Mouse (Mus musculus) frontal cortex, adult 2 months (tissue): ENCODE data around the gene Fgf13. TPM values are rescaled to one million over a fixed set of nuclear protein-coding genes. Genes with fewer than 3 reads are reported as not detected.
A peak's percentile ranks its signal among the peaks of the same experiment; 100 is the strongest.

ENCODE experiments used
- DNase-seq, 2 experiments: peaks; one replicate each; pipeline ENCODE4 v3.0.0; 2022; ENCODE audit warnings: low spot score in 1 of 2; ENCODE audit errors: extremely low spot score in 1 of 2
- polyA plus RNA-seq: library from polyadenylated mRNA; depleted of rRNA; stranded (reverse); fragments of >200 nt; gene quantifications from 2 replicates; pipeline ENCODE4 v1.2.3, GENCODE M21; 2012; rRNA removed

The Fgf13 gene
- 110 and 115 TPM in 2 replicates for polyA plus RNA-seq

DNA sequence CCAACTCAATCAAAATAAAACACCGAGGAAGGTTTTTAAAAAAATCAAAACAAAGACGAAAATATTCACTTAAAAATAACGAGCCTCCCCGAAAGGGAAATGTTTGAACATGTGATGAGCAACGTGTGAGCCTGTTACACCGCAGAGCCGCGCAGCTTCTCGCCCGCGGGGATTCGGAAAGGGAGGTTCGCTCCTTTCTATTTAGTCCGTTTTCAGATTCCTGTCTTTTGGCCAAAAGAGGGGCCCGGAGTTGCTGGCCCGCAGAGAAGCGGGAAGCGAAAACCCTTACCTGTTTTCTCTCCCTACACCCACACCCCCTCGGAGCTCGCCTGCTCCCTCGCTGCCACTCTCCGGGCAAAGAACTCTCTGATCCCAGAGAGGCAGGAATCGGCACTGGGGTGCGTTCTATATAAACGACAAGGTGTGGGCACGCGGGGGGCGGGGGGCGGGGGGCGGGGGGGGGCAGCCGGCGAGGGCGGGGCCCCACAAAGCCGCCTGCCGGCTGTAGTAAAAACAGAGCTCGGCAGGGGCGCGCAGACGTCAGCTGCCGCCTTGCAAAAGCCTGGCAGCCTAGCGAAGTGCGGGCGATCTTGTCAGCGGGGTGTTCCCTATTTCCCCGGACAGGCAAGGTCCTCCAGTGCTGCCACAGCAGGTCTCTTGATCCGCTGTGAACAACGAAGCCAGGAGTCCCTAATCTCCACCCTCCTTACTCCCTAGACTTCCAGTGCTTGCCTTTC lies at the start of gene Fgf13:
Fgf13 (minus strand) TSS at position 377 of the 737 bp plus-strand sequence.
- peak in 1 of 2 experiments; percentile 19 for DNase-seq

GRCm38 (mm10) chrX:59606535-59606934 lies 38.7 kb upstream of the Fgf13 start:
- DNase-seq: peak in 1 of 2 experiments; percentile 2

- no peak for DNase-seq
These were observed 21.2 kb upstream of the Fgf13 start for GRCm38 (mm10) chrX:59589050-59589449.

DNA sequence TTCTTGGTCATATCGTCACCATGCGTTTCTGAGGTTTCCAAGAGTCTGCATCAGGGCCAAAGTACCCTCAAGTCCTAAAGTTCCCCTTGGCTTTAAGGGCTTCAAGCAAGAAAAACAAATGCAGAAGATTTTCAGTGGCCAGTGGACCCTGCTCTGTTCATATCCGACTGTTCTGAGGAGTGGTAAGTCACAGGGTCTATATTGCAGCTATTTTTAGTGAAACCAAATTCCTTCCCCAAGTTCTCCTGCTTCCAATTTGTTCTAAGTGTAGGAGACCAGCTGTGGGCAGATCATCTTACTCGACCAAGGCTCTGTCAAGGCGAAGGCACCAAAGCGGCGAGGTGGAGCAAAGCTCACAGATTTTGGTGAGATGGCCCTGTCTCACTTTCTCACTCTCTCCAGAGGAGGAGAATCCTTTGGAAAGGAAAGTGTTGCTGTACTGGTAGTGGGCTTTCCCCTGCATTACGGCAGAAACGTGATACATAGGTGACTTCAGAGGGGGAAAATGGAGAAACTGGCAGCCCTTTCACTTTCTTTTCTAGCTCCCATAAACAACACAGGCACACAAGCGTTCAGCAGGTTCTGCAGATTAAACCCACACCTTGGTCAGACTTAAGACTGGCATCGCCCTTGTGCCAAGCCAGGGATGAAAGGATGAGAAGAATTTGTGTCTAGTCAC lies 17.8 kb upstream of the Fgf13 start:
- DNase-seq: no peak

DNA sequence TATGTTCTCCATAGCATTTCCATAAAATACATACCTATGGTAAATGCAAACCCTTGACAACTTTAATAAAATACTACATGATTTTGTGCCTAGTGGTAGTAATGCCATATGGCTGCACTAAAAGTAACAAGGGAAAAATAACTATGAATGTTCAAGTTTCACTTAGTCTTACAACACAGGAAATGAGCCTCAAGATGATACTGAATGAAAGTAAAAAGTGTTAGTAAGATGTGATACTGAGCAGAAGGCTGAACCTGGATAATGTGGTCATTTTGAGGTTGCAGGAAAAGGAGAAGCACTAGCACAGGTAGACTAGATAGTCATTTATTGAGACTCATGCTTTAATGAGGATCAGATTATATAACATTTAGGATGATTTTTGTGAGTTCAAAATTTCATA lies 16.2 kb upstream of the Fgf13 start:
- DNase-seq: no peak

DNA sequence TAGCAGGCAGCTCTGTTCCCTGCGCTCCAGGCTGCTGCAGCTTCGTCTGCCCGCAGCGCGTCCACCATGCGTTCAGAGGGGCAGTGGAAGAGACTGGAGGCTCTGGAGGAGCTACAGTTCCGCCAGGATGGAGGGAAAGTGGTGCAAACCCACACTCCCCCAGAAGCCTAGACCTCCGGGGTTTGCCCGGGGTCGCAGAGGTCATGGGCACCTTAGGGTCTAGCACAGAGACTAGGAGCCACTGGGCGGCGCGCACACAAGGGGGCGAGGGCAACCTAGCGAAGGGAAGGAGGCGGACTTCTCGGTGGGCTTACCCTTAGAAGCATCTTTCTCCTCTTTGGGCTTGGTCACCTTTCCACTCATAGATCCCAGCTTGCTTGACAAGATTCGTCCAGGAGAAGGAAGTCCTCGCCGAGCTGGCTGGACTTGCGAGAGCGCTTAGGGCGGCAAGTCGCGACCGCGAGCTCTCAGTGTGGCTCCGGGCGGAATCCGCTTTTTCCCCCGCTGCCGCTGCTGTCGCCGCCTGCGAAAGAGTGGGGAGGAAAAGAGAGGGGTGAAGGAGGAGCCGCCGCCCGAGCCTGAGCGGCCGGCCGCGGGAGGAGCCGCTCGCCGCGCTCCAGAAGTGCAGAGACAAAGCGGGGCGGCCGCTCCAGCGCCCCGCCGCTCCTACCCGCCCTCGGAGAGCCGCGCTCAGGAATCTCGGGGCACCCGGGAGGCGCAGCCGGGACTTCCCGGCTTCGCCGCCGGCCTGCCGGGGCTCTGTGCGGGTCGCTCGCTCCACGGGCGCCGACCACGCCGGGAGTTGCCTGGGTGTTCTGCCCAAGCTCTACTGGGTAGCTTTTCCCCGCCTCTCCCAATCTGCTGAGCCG lies 811 bp downstream of the Fgf13 start:
- DNase-seq: peak in 1 of 2 experiments; percentile 21

DNA sequence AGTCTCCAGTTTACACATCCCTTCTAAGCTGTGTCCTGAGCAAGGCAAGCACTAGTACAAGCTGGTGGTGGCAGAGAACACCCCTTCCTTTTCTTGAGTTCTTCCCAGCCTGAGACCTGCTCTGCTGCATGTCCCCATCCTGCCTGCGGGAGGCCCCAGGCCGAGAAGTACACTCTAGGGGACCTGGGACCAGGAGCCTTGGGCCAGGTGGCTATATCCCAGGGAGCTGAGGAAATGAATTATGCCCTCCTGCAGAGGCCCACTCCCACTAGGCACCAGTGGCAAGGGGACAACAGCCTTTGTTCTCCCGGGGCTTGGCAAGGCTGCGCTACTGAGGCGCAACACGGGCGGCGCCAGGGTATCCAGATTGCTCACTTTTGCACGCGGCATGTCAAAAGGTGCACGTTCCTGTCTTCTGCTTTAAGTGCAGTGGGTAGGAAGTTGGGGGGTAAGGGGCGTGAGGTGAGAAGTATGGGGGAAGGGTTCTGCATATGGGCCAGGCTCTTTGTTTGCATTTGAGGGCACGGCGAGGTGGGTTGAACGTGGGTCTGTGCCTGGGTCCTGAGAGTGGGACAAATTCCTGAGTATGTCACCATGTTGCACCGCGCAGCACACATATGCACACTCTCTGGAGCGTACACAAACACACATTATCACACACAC lies 1.7 kb downstream of the Fgf13 start:
- peak in 1 of 2 experiments; percentile 7 for DNase-seq

- no peak for DNase-seq
These were observed 19.9 kb downstream of the Fgf13 start for GRCm38 (mm10) chrX:59547931-59548330.

GRCm38 (mm10) chrX:59508273-59508672 lies 59.6 kb downstream of the Fgf13 start:
- DNase-seq: no peak

DNA sequence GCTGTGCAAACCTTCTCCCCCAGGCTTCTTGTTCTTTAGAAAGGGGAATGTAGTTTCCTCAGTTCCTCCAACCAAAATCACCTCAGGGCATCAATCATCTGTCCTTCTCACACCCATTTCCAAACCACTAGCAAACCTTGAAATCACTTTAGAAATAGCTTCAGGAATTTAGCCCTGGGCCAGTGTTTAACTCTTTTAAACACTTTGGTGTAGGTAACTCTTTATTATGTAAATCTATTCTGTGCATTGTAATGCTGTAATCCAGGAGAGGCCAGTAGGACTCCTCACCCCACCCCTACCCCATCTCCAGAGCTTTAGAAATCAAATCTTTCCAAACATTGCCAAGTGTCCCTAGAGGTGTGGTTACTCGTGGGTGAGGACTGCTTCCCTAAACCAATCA lies 74.5 kb downstream of the Fgf13 start:
- no peak for DNase-seq

DNA sequence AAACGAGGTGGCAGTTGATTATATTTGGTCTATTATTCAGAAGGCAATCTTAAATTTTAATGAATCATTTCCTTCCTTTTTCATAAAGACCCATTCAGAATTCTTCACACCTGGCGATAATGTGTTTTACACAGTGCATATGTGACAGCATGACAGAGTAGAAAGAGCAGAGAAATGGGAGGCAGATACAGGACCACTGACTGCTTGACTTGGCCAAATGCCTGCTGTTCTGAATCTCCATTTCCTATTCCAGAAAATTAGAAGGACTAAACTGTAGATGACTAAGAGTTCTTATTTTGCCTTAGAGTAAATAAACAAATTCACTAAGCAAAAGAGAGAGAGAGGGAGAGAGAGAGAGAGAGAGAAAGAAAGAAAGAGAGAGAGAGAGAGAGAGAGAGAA lies 82.4 kb downstream of the Fgf13 start:
- DNase-seq: no peak

- no peak for DNase-seq
These were observed 165.1 kb downstream of the Fgf13 start for GRCm38 (mm10) chrX:59402596-59403285.

- DNase-seq: peak in 1 of 2 experiments; percentile 3
These were observed 276.9 kb downstream of the Fgf13 start for GRCm38 (mm10) chrX:59290916-59291411.

DNA sequence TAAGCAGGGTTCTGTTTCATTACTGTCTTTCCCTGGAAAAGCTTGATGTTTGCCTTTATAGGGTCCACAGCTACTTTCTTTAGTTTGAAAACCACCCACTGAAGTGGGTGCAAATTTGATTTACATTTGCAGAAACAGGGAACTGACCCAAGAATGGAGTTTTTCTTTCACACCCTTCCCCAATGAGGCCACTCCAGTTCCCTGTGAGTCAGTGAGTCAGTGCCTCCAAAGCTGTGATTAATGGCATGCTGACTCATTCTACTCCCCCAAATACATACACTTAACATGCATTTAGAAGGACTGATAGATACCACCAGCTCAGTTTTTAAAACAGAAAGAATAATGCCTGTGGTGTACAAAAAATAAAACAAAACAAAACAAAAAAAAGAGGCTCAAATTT lies 316.3 kb downstream of the Fgf13 start:
- peak in 1 of 2 experiments; percentile 17 for DNase-seq

- peak in 1 of 2 experiments; percentile 15 for DNase-seq
These were observed 324.1 kb downstream of the Fgf13 start for GRCm38 (mm10) chrX:59243752-59244151.

DNA sequence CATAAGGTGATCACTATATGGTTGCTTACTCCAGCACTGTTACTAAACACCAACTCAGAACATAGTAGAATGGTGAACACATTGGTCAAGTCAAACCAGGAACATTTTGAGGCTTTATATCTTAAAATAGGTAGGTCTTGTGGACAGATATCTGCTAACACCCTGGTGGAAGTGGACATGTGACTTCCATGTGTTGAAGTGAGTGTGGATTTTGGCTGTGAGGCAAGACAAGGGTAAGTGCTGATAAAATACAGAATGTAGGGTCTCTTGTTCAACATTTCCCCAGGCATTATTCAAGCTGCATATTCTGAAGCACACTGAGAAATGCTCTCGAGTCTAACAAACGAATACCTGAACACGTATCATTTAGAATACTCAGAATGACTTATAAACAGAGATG lies 324.7 kb downstream of the Fgf13 start:
- no peak for DNase-seq

DNA sequence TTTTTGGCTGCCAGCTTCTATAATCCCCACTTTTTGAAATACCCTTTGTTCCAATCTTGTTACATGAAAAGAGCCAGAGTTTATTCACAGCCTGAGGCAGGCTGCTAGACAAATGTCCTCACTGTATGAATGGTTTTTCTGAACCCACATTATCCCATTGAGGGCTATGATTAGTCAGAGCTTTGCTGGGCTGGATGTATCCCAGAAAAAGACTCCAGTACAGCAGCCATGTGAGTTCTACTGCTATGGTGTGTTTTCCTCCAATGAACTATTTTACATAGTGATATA lies 326.5 kb downstream of the Fgf13 start:
- no peak for DNase-seq

DNA sequence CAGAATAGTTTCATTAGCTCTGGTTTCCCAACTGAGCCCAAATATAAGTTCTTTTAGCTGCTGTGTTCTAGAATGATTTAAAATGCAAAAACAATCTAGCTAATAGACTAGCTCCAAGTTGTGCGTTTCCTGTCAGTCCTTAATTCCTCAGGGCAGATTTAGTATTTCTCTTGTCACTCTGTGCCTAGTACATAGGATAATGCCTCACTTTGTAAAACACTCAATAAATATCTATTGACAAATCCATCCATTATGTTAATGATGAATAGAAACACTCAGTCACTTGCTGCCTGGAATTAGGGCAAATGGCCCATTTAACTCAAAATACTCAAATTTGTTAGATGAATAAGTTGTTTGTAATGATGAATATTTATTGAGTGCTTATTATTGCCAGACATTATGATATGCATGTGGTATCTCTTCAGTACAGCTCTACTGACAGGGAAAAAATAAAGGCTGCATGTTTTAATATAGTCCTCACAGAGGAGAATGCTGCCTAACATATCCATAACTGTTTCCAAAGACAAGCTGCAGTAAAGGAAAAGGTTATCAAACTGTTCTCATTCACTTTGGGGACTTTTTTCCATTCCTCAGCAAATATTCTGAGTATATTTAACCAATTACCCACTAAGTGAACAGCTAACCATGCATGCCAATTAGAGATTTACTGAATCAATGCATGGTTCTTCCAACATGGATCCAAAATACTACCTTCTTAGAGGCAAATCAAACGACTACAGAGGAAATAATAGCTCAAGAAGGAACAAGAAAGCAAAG lies 327.0 kb downstream of the Fgf13 start:
- no peak for DNase-seq

- DNase-seq: no peak
These were observed 347.2 kb downstream of the Fgf13 start for GRCm38 (mm10) chrX:59220675-59221074.
